Mouse (Mus musculus) thymus, postnatal 25 days (tissue): ENCODE results near the gene Map6.
"Not testable (repeated sequence)": the region's sequence is repeated elsewhere in the genome, so short reads cannot be mapped to it uniquely, and the experiment has no call there.

Experiments used
- DNase-seq: peaks from one replicate; pipeline ENCODE4 v3.0.0; 2022

Map6 gene

GRCm38 (mm10) chr7:99360021-99360802, 93.0 kb downstream of the Map6 start:
- DNase-seq: peak; percentile 14

GRCm38 (mm10) chr7:99360803-99361414, 93.7 kb downstream of the Map6 start:
- DNase-seq: no peak

GRCm38 (mm10) chr7:99362137-99362536, 94.9 kb downstream of the Map6 start:
- DNase-seq: no peak

GRCm38 (mm10) chr7:99365069-99365468, 97.8 kb downstream of the Map6 start:
- peak; percentile 34 for DNase-seq

- no peak for DNase-seq
These were observed 99.5 kb downstream of the Map6 start for GRCm38 (mm10) chr7:99366716-99367115.

GRCm38 (mm10) chr7:99374325-99374724, 107.1 kb downstream of the Map6 start:
- DNase-seq: not testable (repeated sequence)

- DNase-seq: peak; percentile 82
These were observed 108.2 kb downstream of the Map6 start for GRCm38 (mm10) chr7:99375455-99375854.

GRCm38 (mm10) chr7:99378870-99379269, 111.6 kb downstream of the Map6 start:
- no peak for DNase-seq

- DNase-seq: peak; percentile 33
These were observed 113.4 kb downstream of the Map6 start for GRCm38 (mm10) chr7:99380491-99381213.

GRCm38 (mm10) chr7:99381214-99382087, 114.2 kb downstream of the Map6 start, which contains the start of gene Gdpd5:
Gene Gdpd5, plus strand, starts transcription at chr7:99381414.
- DNase-seq: peak; percentile 99

- peak; percentile 30 for DNase-seq
These were observed 115.1 kb downstream of the Map6 start for GRCm38 (mm10) chr7:99382088-99383000.

- no peak for DNase-seq
These were observed 116.0 kb downstream of the Map6 start for GRCm38 (mm10) chr7:99383246-99383645.

- no peak for DNase-seq
These were observed 116.9 kb downstream of the Map6 start for GRCm38 (mm10) chr7:99384101-99384611.

- no peak for DNase-seq
These were observed 118.8 kb downstream of the Map6 start for GRCm38 (mm10) chr7:99386030-99386429.
